Mouse (Mus musculus): ENCODE measurements around the gene Dhrs13. TPM values are rescaled to one million over a fixed set of nuclear protein-coding genes. Genes with fewer than 3 reads are reported as not detected.

The Dhrs13 gene
- 16.6 and 17.0 TPM in 2 replicates for polyA plus RNA-seq (2016; fragmentation: Nextera tagmentation; extraction: Ambion mirVana)

GRCm38 (mm10) chr11:78031947-78032808 is at the start of gene Dhrs13:
Dhrs13 (plus strand) TSS chr11:78032280.
- H3K36me3 ChIP-seq: peaks cover 51% of the 10 kb centered on the region
- peaks cover 37% of the 10 kb centered on the region for H3K4me1 ChIP-seq (replicated peaks)
- H3K27ac ChIP-seq: peak within 1 kb of the TSS; percentile 93
- no peaks in the 10 kb centered on the region; the same call in 1 of the 2 replicates for H3K27me3 ChIP-seq (ENCODE audit: insufficient read depth, poor library complexity, severe bottlenecking)
- H3K4me3 ChIP-seq: peak within 1 kb of the TSS; percentile 69
- H3K9me3 ChIP-seq: no peaks in the 10 kb centered on the region
- DNase-seq (ENCODE audit: low spot score): peak; percentile 92
- WGBS: under 1% methylated on average over 96 of the region's 96 CpGs

DNA sequence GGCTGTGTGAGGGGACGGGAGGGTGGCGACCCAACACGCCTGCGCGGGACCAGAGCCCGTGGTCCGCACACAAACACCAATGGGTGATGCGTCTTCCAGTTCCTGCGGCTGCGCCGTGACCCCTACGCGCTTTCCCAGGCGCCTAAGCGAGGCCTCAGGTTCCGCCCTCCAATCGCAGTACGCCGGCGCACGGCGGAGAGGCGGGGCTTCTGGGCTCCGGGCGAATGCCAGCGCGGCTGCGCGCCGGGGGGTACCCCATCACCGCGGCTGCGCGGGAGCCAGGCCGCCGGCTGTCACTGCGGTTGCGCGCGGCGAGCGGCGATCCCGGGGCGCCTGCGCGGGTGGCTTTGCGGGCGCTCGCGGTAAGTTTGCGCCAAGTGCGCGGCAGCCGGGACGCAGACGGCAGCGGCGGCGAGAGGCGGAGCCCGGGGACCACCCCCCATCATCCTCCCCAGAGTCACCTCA is 49.6 kb upstream of the Dhrs13 start, which contains the start of gene Phf12:
Gene Phf12, plus strand, starts transcription at position 314 of the 465 bp plus-strand sequence.
- under 1% methylated on average over 59 of the region's 62 CpGs for WGBS
- Histone ChIP-seq H3K4me3 (peak within 1 kb of the TSS; percentile 100), H3K4me1 (replicated peaks) (peaks cover 28% of the 10 kb centered on the region), H3K27me3 (ENCODE audit: insufficient read depth, poor library complexity, severe bottlenecking) (peaks cover 9% of the 10 kb centered on the region), H3K36me3 (peaks cover 19% of the 10 kb centered on the region), H3K9me3 (no peaks in the 10 kb centered on the region), H3K27ac (peak within 1 kb of the TSS; percentile 97)
- DNase-seq (ENCODE audit: low spot score): peak; percentile 100

DNA sequence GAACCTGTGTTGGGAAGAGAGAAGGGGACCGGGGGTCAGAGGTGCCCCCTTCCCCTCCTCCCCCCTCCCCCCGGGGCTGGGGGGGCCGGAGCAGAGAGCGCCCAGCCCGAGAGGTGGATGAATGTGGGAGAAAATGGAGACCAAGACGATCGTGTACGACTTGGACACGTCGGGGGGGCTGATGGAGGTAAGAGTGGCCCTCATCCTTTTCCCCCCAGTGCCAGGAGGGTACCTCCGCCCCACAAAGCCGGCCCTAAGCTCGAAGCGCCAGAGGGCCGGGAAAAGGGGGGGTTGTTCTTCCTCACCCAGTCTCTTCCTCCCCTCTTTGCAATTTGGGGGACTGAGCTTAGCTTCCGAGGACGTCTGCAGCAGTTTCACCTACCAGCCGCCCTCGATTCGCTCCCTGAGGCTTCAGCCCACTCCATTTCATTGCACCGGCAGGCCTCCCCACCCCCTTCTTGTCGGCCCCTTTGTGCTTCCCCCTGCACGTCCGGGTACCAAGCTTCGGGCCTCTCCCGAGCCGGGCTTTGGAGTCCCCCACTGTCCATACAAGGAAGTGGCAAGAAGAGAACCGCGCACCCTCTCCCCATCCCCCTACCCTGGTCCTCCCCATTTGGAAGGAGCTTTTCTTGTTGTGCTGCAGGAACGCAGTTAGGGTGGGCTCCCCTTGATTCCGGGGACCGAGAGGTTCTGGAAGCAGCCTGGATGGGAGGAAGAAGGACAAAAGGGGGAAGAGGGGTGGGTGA is 48.7 kb upstream of the Dhrs13 start:
- WGBS: under 1% methylated on average over 31 of the region's 32 CpGs
- H3K4me1 ChIP-seq (replicated peaks): peaks cover 28% of the 10 kb centered on the region
- H3K36me3 ChIP-seq: peaks cover 28% of the 10 kb centered on the region
- peak overlapping the region; percentile 100 for H3K4me3 ChIP-seq
- H3K27ac ChIP-seq: peak overlapping the region; percentile 97
- peak; percentile 69 for DNase-seq (ENCODE audit: low spot score)
- peaks cover 3% of the 10 kb centered on the region; the same call in 1 of the 2 replicates for H3K27me3 ChIP-seq (ENCODE audit: insufficient read depth, poor library complexity, severe bottlenecking)
- no peaks in the 10 kb centered on the region for H3K9me3 ChIP-seq

DNA sequence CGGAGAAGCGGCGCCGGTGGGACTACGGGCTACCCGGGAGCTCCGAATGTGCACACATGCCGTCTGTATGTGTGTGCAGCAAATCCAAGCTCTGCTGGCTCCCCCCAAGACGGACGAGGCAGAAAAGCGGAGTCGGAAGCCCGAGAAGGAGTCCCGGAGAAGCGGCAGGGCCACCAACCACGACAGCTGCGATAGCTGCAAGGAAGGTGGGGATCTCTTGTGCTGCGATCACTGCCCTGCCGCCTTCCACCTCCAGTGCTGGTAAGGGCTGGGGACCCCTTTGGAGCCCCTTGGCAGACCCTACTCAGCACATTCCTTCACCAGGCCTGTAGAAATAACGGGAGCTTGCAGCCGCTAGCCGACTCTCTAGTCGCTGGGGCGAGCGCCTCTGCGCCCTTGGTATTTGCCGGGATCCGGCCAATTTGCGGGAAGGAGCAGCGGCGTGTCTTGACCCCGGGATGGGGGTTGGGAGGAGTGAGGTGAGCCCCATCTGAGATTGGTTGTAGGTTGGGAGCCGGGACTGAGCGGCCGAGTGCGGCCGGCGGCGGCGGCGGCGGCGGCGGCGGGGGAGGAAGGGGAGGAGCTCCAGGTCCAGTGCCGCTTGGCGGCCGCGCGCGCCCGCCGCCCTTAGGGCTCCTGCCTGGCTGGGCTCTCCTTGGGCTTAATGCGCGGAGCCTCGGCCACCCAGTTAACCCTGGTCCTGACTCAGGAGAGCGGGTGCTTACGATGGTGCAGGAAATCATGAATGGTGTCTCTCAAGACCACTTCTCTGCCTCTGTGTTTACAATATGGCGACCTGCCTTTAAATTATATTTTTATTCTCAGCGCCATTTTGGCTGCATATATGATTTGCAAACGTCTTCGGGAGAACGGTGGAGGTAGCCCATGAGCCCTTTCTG is 47.9 kb upstream of the Dhrs13 start:
- peak; percentile 83 for DNase-seq (ENCODE audit: low spot score)
- no peaks in the 10 kb centered on the region for H3K9me3 ChIP-seq
- peak overlapping the region; percentile 97 for H3K27ac ChIP-seq
- H3K4me3 ChIP-seq: peak overlapping the region; percentile 100
- no peaks in the 10 kb centered on the region for H3K27me3 ChIP-seq (ENCODE audit: insufficient read depth, poor library complexity, severe bottlenecking)
- peaks cover 28% of the 10 kb centered on the region for H3K4me1 ChIP-seq (replicated peaks)
- H3K36me3 ChIP-seq: peaks cover 36% of the 10 kb centered on the region
- under 1% methylated on average over 62 of the region's 63 CpGs for WGBS

GRCm38 (mm10) chr11:77984836-77985231 is 47.2 kb upstream of the Dhrs13 start:
- Histone ChIP-seq H3K9me3 (no peaks in the 10 kb centered on the region), H3K4me3 (peak overlapping the region; percentile 100), H3K36me3 (peaks cover 42% of the 10 kb centered on the region), H3K27ac (peak overlapping the region; percentile 97), H3K27me3 (ENCODE audit: insufficient read depth, poor library complexity, severe bottlenecking) (no peaks in the 10 kb centered on the region), H3K4me1 (replicated peaks) (peaks cover 28% of the 10 kb centered on the region)
- WGBS: under 1% methylated on average over 13 of the region's 13 CpGs
- DNase-seq (ENCODE audit: low spot score): peak; percentile 63

- Histone ChIP-seq H3K4me3 (peak overlapping the region; percentile 100), H3K4me1 (replicated peaks) (peaks cover 23% of the 10 kb centered on the region), H3K9me3 (no peaks in the 10 kb centered on the region), H3K27me3 (ENCODE audit: insufficient read depth, poor library complexity, severe bottlenecking) (no peaks in the 10 kb centered on the region), H3K27ac (peak overlapping the region; percentile 97), H3K36me3 (peaks cover 48% of the 10 kb centered on the region)
- WGBS: 79% methylated on average over 3 of the region's 3 CpGs
- DNase-seq (ENCODE audit: low spot score): no peak
These were observed 46.5 kb upstream of the Dhrs13 start for GRCm38 (mm10) chr11:77985541-77986065.

GRCm38 (mm10) chr11:77989071-77989690 is 42.9 kb upstream of the Dhrs13 start:
- 93% methylated on average over 13 of the region's 13 CpGs for WGBS
- Histone ChIP-seq H3K27me3 (ENCODE audit: insufficient read depth, poor library complexity, severe bottlenecking) (no peaks in the 10 kb centered on the region), H3K27ac (no peak overlapping the region), H3K9me3 (no peaks in the 10 kb centered on the region), H3K4me3 (no peak overlapping the region), H3K4me1 (replicated peaks) (peaks cover 15% of the 10 kb centered on the region), H3K36me3 (peaks cover 76% of the 10 kb centered on the region)
- no peak for DNase-seq (ENCODE audit: low spot score)

DNA sequence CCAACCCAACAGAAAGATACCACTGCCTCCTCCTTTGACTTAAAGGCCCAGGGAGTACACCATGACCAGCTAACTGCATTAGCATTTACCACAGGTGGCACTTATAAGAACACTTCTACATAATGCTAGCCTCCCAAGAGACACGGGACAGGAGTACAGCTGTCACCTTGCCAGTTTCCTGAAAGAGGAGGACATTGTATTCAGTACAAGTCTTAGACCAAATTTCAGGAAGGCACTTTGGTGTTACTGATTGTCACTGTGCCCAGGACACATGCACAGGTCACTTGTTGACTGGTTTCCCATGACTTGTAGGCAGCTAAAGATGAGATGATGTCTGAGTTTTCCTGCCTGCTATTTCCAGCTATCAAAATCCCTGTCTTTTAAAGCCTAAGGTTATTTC is 36.5 kb upstream of the Dhrs13 start:
- Histone ChIP-seq H3K36me3 (peaks cover 82% of the 10 kb centered on the region), H3K4me3 (no peak overlapping the region), H3K4me1 (replicated peaks) (no peaks in the 10 kb centered on the region), H3K9me3 (no peaks in the 10 kb centered on the region), H3K27ac (no peak overlapping the region), H3K27me3 (ENCODE audit: insufficient read depth, poor library complexity, severe bottlenecking) (no peaks in the 10 kb centered on the region)
- no peak for DNase-seq (ENCODE audit: low spot score)
- 88% methylated on average over 1 of the region's 1 CpGs for WGBS

DNA sequence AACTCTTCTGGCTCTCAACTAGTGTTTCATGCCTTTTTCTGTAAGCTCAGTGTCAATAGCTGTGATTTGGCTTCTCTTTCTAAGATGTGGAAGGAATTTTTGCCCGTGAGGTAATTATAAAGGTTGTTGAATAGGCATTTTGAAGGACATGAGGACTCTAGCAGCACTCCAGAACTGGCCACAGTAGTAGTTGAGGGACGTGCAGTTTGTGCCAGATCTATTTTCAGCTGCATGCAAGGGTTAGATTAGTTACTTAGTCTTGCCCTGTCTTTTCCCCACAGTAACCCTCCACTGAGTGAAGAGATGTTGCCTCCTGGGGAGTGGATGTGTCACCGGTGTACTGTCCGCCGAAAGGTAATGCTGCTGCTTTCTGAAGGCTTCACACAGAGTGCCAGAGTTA is 25.6 kb upstream of the Dhrs13 start:
- no peak for DNase-seq (ENCODE audit: low spot score)
- Histone ChIP-seq H3K4me1 (replicated peaks) (no peaks in the 10 kb centered on the region), H3K36me3 (peaks cover 94% of the 10 kb centered on the region), H3K27ac (no peak overlapping the region), H3K27me3 (ENCODE audit: insufficient read depth, poor library complexity, severe bottlenecking) (no peaks in the 10 kb centered on the region), H3K9me3 (no peaks in the 10 kb centered on the region), H3K4me3 (no peak overlapping the region)
- 95% methylated on average over 5 of the region's 5 CpGs for WGBS

- WGBS: 22% methylated on average over 4 of the region's 4 CpGs
- peak; percentile 75 for DNase-seq (ENCODE audit: low spot score)
These were observed 12.4 kb upstream of the Dhrs13 start for GRCm38 (mm10) chr11:78019676-78020075.

DNA sequence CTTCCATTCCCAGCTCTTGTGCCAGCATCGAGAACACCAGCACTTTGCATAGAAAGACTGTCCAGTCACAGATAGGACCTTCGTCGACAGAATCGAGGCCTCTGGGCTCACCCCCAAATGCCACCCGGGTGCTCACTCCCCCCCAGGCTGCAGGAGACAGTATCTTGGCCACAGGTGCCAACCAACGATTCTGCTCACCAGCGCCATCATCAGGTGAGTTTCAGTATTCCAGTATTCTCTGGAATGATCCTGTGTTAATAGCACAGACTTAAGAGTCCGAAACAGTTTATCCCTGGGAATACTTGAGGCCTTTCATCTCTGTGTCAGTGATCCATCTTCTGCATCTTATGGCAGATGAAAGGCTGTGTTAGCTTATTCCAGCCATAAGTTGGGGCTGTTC is 8.5 kb upstream of the Dhrs13 start:
- DNase-seq (ENCODE audit: low spot score): peak; percentile 21
- 85% methylated on average over 8 of the region's 8 CpGs for WGBS
- no peaks in the 10 kb centered on the region for H3K9me3 ChIP-seq
- H3K4me1 ChIP-seq (replicated peaks): no peaks in the 10 kb centered on the region
- no peak overlapping the region for H3K4me3 ChIP-seq
- no peak overlapping the region for H3K27ac ChIP-seq
- H3K36me3 ChIP-seq: peaks cover 95% of the 10 kb centered on the region
- no peaks in the 10 kb centered on the region for H3K27me3 ChIP-seq (ENCODE audit: insufficient read depth, poor library complexity, severe bottlenecking)

More at GRCm38 (mm10) chr11:78019676-78020075, 12.4 kb upstream of the Dhrs13 start:
- Histone ChIP-seq H3K36me3 (peaks cover 97% of the 10 kb centered on the region), H3K27ac (no peak overlapping the region), H3K27me3 (ENCODE audit: insufficient read depth, poor library complexity, severe bottlenecking) (no peaks in the 10 kb centered on the region), H3K4me1 (replicated peaks) (no peaks in the 10 kb centered on the region), H3K4me3 (no peak overlapping the region), H3K9me3 (no peaks in the 10 kb centered on the region)
